Mouse (Mus musculus) hematopoietic stem cell, adult 5-6 weeks (primary cell): Measurements from ENCODE around the gene Inafm2. TPM values are rescaled to one million over a fixed set of nuclear protein-coding genes. Genes with fewer than 3 reads are reported as not detected.

Experiments used
- ATAC-seq, 2 experiments: fragments of 125-278 bp in 1 of 2; replicated peaks in 1 of 2; 2 replicates each; pipeline ENCODE4 v1.8.0; 2016 to 2017; ENCODE audit warnings: inconsistent platforms in 2 of 2, mild to moderate bottlenecking in 2 of 2, moderate number of reproducible peaks in 2 of 2, low read depth in 1 of 2, moderate TSS enrichment in 1 of 2; ENCODE audit not compliant: low FRiP score in 2 of 2, poor library complexity in 2 of 2, severe bottlenecking in 2 of 2, insufficient read depth in 1 of 2, low TSS enrichment in 1 of 2
- total RNA-seq: library from RNA; stranded (forward); fragments of 172-1452, 232-1000 nt; gene quantifications from 2 replicates; pipeline ENCODE4 v1.2.3, GENCODE M21; 2017

The Inafm2 gene
- total RNA-seq, 1 experiment from 2014 or later: 23.0 TPM

GRCm38 (mm10) chr2:118714230-118714629, 31.3 kb upstream of the Inafm2 start:
- no peak for ATAC-seq

GRCm38 (mm10) chr2:118716677-118717076, 28.9 kb upstream of the Inafm2 start:
- ATAC-seq: no peak

- no peak for ATAC-seq
These were observed 21.7 kb upstream of the Inafm2 start for GRCm38 (mm10) chr2:118723693-118724486.

- ATAC-seq: no peak
These were observed 20.0 kb upstream of the Inafm2 start for GRCm38 (mm10) chr2:118725511-118725910.

GRCm38 (mm10) chr2:118726873-118727272, 18.7 kb upstream of the Inafm2 start:
- no peak for ATAC-seq

- no peak for ATAC-seq
These were observed 17.6 kb upstream of the Inafm2 start for GRCm38 (mm10) chr2:118727911-118728310.

- ATAC-seq: peak; percentile 51 to 68
These were observed 17.2 kb upstream of the Inafm2 start, which contains the start of gene Plcb2 for GRCm38 (mm10) chr2:118728337-118728736. Plcb2 (minus strand) TSS chr2:118728438.

- ATAC-seq: peak; percentile 39 to 57
These were observed 16.4 kb upstream of the Inafm2 start for GRCm38 (mm10) chr2:118729194-118729593.

GRCm38 (mm10) chr2:118729816-118730621, 15.5 kb upstream of the Inafm2 start:
- ATAC-seq: no peak

- peak; percentile 20 to 59; a peak in 3 of 4 replicates for ATAC-seq
These were observed 15.0 kb upstream of the Inafm2 start for GRCm38 (mm10) chr2:118730622-118730915.

GRCm38 (mm10) chr2:118731981-118732380, 13.6 kb upstream of the Inafm2 start:
- no peak for ATAC-seq

GRCm38 (mm10) chr2:118733341-118733740, 12.2 kb upstream of the Inafm2 start:
- no peak for ATAC-seq

- ATAC-seq: no peak
These were observed 5.2 kb upstream of the Inafm2 start for GRCm38 (mm10) chr2:118740341-118740740.

GRCm38 (mm10) chr2:118741183-118741582, 4.4 kb upstream of the Inafm2 start:
- ATAC-seq: no peak

GRCm38 (mm10) chr2:118743261-118743943, 2.2 kb upstream of the Inafm2 start:
- ATAC-seq: peak; percentile 62 to 63; a peak in 3 of 4 replicates

GRCm38 (mm10) chr2:118744621-118745020, 937 bp upstream of the Inafm2 start:
- ATAC-seq: no peak

- no peak; a peak in 1 of 4 replicates for ATAC-seq
These were observed 650 bp downstream of the Inafm2 start for GRCm38 (mm10) chr2:118745915-118746901.
